Mouse (Mus musculus) liver, embryonic 18 days (tissue): ENCODE results near the gene Lmx1a. TPM values are rescaled to one million over a fixed set of nuclear protein-coding genes. Genes with fewer than 3 reads are reported as not detected.

Experiments used
- polyA plus RNA-seq: library from polyadenylated mRNA; depleted of rRNA; stranded (reverse); fragments of >200 nt; gene quantifications from 2 replicates; pipeline ENCODE4 v1.2.3, GENCODE M21; 2012; rRNA removed

The Lmx1a gene
- polyA plus RNA-seq, result 0.01 TPM in 2 replicates

GRCm38 (mm10) chr1:167689232-167689261 lies at the start of gene Lmx1a:
Gene Lmx1a (plus strand): TSS chr1:167689237.

Other genes with a start within 250 kb of the Lmx1a start
- gene Lrrc52, start 222.5 kb upstream of the Lmx1a start, polyA plus RNA-seq, result not detected in 2 replicates
- 0.07 and 0.08 TPM in 2 replicates for gene Rxrg, start 90.9 kb upstream of the Lmx1a start, polyA plus RNA-seq